Mouse (Mus musculus) T-cell, adult 66 days (primary cell): Measurements from ENCODE around the gene Gm39653. TPM values are rescaled to one million over a fixed set of nuclear protein-coding genes. Genes with fewer than 3 reads are reported as not detected.

Source experiments
- total RNA-seq, 2 experiments: library from RNA; stranded (reverse); gene quantifications; 3 replicates in 1 of 2; 4 replicates in 1 of 2; pipeline ENCODE4 v1.2.4; 2023

Gene Gm39653
- total RNA-seq = not detected

DNA sequence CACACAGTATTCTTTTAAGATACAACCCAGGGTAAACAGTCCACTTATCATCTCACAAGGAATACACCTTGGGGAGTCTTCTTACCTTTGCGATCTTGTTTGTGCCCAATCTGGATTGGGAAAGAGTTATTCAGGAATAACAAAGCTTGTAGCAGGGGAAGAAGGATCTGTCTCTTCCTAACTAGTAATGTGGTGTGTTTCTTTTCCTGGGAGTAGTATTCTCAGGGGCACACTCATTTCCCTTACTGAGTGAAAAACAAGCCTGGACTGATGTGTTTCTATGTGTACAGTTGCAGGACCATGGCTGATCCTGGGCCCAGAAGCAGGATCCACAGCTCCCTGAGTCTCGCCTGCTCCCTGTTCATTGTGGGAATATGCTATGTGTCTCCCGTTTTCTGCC lies at the start of gene Gm39653:
Gene Gm39653 (plus strand): TSS at position 301 of the 400 bp plus-strand sequence.

Other genes with a start within 250 kb of the Gm39653 start
- gene Adam23, start 170.1 kb upstream of the Gm39653 start, total RNA-seq = under 1 TPM; 0.33 to 0.87 TPM
- not detected for gene Dytn, start 71.0 kb downstream of the Gm39653 start, total RNA-seq
- gene Mdh1b, start 114.3 kb downstream of the Gm39653 start, total RNA-seq = not detected
- gene Fastkd2, start 114.6 kb downstream of the Gm39653 start, total RNA-seq = 10 to 100 TPM; 30.2 to 38.3 TPM
- gene 4933402D24Rik, start 153.3 kb downstream of the Gm39653 start, total RNA-seq = not detected